Mouse (Mus musculus): Measurements from ENCODE around the gene Tmem273.

DNA sequence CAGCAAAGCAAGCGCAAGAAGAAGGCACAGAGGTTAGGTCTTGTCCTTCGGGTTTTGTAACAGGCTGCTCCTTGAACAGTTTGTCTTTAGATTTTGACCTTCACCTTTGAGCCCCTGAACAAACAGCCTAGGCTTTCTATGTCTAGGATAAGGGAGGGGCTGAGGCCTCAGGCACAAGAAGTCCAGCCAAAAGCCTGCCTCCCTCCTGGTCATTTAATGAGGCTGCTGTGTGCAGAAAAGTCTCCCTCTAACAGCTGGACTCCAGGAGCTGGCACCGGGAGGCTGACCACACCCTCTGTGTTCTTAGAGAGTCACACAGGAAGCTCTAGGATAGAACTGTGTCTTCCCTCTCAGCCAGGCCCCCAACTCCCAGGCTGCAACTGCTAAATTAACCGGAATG lies 41.4 kb downstream of the Tmem273 start:
- TF ChIP-seq CTCF (IDR thresholded peaks at IDR 0.05; ENCODE audit: control insufficient read depth, insufficient read depth, insufficient replicate concordance, low read depth, low read length) (no peak), POLR2A (IDR thresholded peaks at IDR 0.05; ENCODE audit: control insufficient read depth, low read depth, low read length) (no peak)
